In genomic region chr7:89459691-89460090, GRCm38 (mm10) we compare ENCODE assay signal across 25 mouse cellular contexts.
"Had no signal": no experiment of that assay in that cellular context is flagged by ENCODE, and none has a peak within 500 bp of the region (broad histone marks: within the 10 kb centered on the region; RNA-seq: fewer than 3 reads in every experiment).

No protein-coding gene starts in this region.

- H3K27ac ChIP-seq: gastrocnemius, adult 2 months; heart, adult 2 months; hindbrain, embryonic 10.5 days; hindbrain, embryonic 12.5 days; hindbrain, embryonic 15.5 days; hindbrain, postnatal 0 days; layer of hippocampus, adult 2 months; left cerebral cortex, adult 2 months; limb, embryonic 12.5 days had no signal

- H3K27me3 ChIP-seq: heart, embryonic 13.5 days; heart, embryonic 15.5 days; hindbrain, embryonic 12.5 days; hindbrain, embryonic 15.5 days; limb, embryonic 12.5 days had no signal

- H3K4me2 ChIP-seq: heart, embryonic 11.5 days; heart, embryonic 13.5 days; heart, embryonic 15.5 days; hindbrain, embryonic 12.5 days; hindbrain, embryonic 15.5 days; limb, embryonic 12.5 days; liver, embryonic 11.5 days had no signal

- H3K4me1 ChIP-seq: hindbrain, embryonic 15.5 days had no signal

- H3K36me3 ChIP-seq: heart, embryonic 13.5 days; heart, embryonic 15.5 days; hindbrain, embryonic 10.5 days; hindbrain, embryonic 12.5 days; hindbrain, embryonic 15.5 days; limb, embryonic 10.5 days; limb, embryonic 12.5 days had no signal

- ATAC-seq: hindbrain, postnatal 0 days; intestine, embryonic 16.5 days had no signal

- H3K9me3 ChIP-seq: heart, embryonic 13.5 days; heart, embryonic 15.5 days; hindbrain, embryonic 10.5 days; hindbrain, embryonic 12.5 days; hindbrain, embryonic 15.5 days; limb, embryonic 10.5 days; limb, embryonic 12.5 days had no signal

- H3K9ac ChIP-seq: heart, embryonic 13.5 days; heart, embryonic 15.5 days; hindbrain, embryonic 12.5 days; hindbrain, embryonic 15.5 days; limb, embryonic 12.5 days had no signal

- H3K4me3 ChIP-seq: gastrocnemius, adult 2 months; heart, adult 2 months; heart, embryonic 13.5 days; heart, embryonic 15.5 days; hindbrain, embryonic 10.5 days; hindbrain, embryonic 12.5 days; hindbrain, embryonic 15.5 days; layer of hippocampus, adult 2 months; left cerebral cortex, adult 2 months; limb, embryonic 10.5 days; limb, embryonic 12.5 days had no signal

- DNase-seq: gastrocnemius, adult 2 months; gastrocnemius, postnatal 10 days; gastrocnemius, postnatal 25 days; heart, adult 2 months; heart, postnatal 14 days; heart, postnatal 4 days; kidney, adult 11 months; kidney, adult 8-10 months; kidney, postnatal 10 days; kidney, postnatal 25 days; kidney, postnatal 4 days; liver had no signal
